Mouse (Mus musculus): ENCODE data around the gene Spns3.

DNA sequence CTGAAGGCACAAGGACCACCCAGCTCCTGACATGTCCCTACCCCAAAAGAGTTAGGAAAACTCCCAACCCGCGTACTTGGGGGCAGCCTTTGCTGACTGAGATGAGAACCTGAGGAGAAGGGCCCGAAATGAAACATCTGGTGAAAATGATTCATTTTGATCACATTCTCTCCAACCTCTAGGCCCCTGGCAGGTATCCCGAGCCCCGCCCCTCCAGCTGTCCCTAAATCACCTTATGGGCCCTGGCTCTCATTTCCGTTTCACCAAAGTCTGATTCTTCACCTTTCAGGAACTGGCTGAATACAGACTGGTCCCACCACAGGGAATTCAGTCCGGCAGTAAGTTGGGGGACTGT is 25.8 kb upstream of the Spns3 start:
- TF ChIP-seq CTCF (IDR thresholded peaks at IDR 0.05; ENCODE audit: low read depth): no peak
- no peak for TF ChIP-seq EP300 (optimal IDR thresholded peaks at IDR 0.05)
